Mouse (Mus musculus) stomach, postnatal 0 days (tissue): ENCODE measurements around the gene Pdcd7. TPM values are rescaled to one million over a fixed set of nuclear protein-coding genes. Genes with fewer than 3 reads are reported as not detected.
A peak's percentile ranks its signal among the peaks of the same experiment; 100 is the strongest.

Experiments
- ATAC-seq: fragments of 200-750 bp; cut with Nextera tagmentation; 2 replicates; pipeline ENCODE4 v1.8.0; 2017; ENCODE audit not compliant: low FRiP score, low TSS enrichment
- DNase-seq: peaks from one replicate; pipeline ENCODE4 v3.0.0-alpha.2; 2016; ENCODE audit warnings: low spot score
- H3K27ac ChIP-seq: fragments of 300-500 bp; sonication (generic); replicated peaks from 2 replicates; pipeline ENCODE4 v1.5.1; 2014; ENCODE audit warnings: mild to moderate bottlenecking, control low read depth
- H3K27me3 ChIP-seq: fragments of 300-500 bp; sonication (generic); 2 replicates; pipeline ENCODE4 v1.6.1; 2014; ENCODE audit warnings: low read length; ENCODE audit not compliant: control insufficient read depth, insufficient read depth
- H3K36me3 ChIP-seq: fragments of 300-500 bp; sonication (generic); 2 replicates; pipeline ENCODE4 v1.6.1; 2014; ENCODE audit warnings: low read length, mixed read lengths; ENCODE audit not compliant: control insufficient read depth, insufficient read depth
- H3K4me1 ChIP-seq: fragments of 300-500 bp; sonication (generic); replicated peaks from 2 replicates; pipeline ENCODE4 v1.6.1; 2014; ENCODE audit warnings: antibody characterized with exemption; ENCODE audit not compliant: control insufficient read depth, insufficient read depth
- H3K4me2 ChIP-seq: fragments of 300-500 bp; sonication (generic); replicated peaks from 2 replicates; pipeline ENCODE4 v1.6.1; 2014; ENCODE audit warnings: low read depth, mild to moderate bottlenecking, control low read depth, moderate library complexity
- H3K4me3 ChIP-seq: fragments of 300-500 bp; sonication (generic); 2 replicates; pipeline ENCODE4 v1.5.1; 2014; ENCODE audit warnings: low read depth, low read length, control low read depth
- H3K9ac ChIP-seq: fragments of 300-500 bp; sonication (generic); 2 replicates; pipeline ENCODE4 v1.6.1; 2014; ENCODE audit warnings: mild to moderate bottlenecking, low read length, control low read depth, mixed read lengths
- H3K9me3 ChIP-seq: fragments of 300-500 bp; sonication (generic); 2 replicates; pipeline ENCODE4 v1.6.1; 2016; ENCODE audit warnings: low read length; ENCODE audit not compliant: control insufficient read depth
- CTCF ChIP-seq: IDR thresholded peaks from 2 replicates; pipeline ENCODE4 v1.5.1; 2016; ENCODE audit warnings: antibody characterized with exemption, low read depth, mild to moderate bottlenecking, moderate library complexity
- EP300 ChIP-seq: optimal IDR thresholded peaks from 2 replicates; pipeline ENCODE3; 2016; ENCODE audit warnings: antibody characterized with exemption
- WGBS: fragments of 180-500 bp; shearing (Covaris S2); extraction: QIAGEN DNeasy Blood & Tissue Kit; methylation state at CpG from one replicate; pipeline ENCODE4 v1.1.7; 2014; 5-methylcytosine and 5-hydroxymethylcytosine counted together
- polyA plus RNA-seq: library from polyadenylated mRNA; unstranded; fragments of >200 nt; fragmentation: Nextera tagmentation; extraction: Ambion mirVana; gene quantifications from 2 replicates; pipeline ENCODE4 v1.2.1, GENCODE M21; 2015

The Pdcd7 gene
- polyA plus RNA-seq, 1 experiment from 2014 or later = 5.8 TPM

DNA sequence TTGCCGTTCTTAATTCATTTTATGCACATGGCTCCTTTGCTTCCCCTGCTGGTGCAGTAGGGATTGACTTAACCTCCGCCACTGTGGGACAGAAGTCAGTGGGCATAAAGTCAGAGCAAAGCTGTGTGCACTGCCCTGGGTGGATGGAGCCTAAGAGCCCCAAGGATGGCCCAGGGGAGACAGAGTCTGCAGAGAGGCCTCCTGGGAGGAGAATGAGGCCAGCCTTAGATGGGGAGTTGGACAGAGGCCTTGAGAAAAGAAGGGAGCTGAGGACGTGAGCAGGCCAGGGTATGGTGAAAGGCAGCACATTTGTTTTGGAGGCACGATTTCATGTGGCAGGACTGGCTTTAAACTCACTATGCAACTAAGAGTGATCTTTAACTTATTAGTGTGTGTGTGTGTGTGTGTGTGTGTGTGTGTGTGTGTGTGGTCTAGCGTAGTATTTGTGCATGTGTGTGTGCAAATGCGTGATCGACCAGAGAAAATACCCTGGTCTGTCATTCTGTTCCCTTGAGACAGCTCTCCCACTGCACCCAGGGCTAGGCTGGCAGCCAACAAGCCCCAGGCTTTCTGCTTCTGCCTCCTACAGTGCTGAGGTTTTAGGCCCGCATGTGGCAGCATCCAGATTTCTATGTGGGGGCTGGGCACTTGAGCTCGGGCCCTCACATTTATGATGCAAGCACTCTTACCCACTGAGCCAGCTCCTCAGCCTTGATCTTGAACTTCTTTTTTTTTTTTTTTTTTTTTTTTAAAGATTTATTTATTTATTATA, 29.4 kb downstream of the Pdcd7 start:
- H3K4me2 ChIP-seq = no peak overlapping the region
- WGBS = 75% methylated on average over 9 of the region's 9 CpGs
- DNase-seq (no peak), ATAC-seq (no peak)
- H3K4me1 ChIP-seq = no peaks in the 10 kb centered on the region
- no peaks in the 10 kb centered on the region for H3K27me3 ChIP-seq
- no peak overlapping the region for H3K4me3 ChIP-seq
- TF ChIP-seq CTCF (peak; percentile 25; the same call in 1 of the 2 replicates), EP300 (no peak)
- no peaks in the 10 kb centered on the region for H3K36me3 ChIP-seq
- H3K27ac ChIP-seq = no peak overlapping the region
- H3K9ac ChIP-seq = no peak overlapping the region
- H3K9me3 ChIP-seq = no peaks in the 10 kb centered on the region

GRCm38 (mm10) chr9:65381017-65381590, 35.2 kb downstream of the Pdcd7 start:
- no peak for TF ChIP-seq EP300
- TF ChIP-seq CTCF = no peak
- no peak overlapping the region for H3K4me3 ChIP-seq
- WGBS = 61% methylated on average over 4 of the region's 4 CpGs
- H3K9me3 ChIP-seq = no peaks in the 10 kb centered on the region
- no peaks in the 10 kb centered on the region for H3K27me3 ChIP-seq
- no peak overlapping the region for H3K27ac ChIP-seq
- ATAC-seq = no peak
- no peaks in the 10 kb centered on the region for H3K4me1 ChIP-seq
- no peak for DNase-seq
- H3K9ac ChIP-seq = no peak overlapping the region
- H3K4me2 ChIP-seq = no peak overlapping the region
- no peaks in the 10 kb centered on the region for H3K36me3 ChIP-seq

DNA sequence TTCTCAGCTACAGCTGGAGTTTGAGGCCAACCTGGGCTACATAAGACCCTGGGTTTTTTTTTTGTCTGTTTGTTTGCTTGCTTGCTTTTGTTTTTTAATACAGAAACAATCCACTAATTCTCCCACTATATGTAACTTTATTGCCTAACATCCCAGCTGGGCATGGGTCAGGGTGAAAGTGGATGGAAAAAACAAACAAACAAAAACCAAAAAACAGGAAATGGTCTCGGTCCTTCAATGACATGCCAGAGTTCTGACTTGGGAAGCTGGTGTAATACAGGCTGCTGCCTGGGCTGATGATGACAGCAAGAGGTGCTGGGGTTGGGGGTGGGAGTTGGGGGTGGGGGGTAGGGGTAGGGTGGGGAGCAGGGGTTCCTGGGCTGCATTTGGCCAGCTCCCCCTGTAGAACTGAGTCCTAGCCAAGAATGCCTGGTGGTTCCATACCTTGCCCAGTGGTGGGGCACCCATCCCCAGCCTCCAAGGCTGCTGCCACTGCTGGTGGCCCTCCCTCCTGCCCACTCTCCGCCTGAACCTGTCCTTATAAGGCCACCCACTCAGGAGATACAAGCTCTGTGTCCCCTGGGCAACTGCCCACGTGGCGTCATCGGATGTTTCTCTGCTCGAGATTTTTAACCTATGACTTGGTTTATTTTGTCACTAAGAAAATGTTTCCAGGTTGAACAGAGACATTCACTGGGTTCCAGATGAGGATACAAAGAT, 36.3 kb downstream of the Pdcd7 start:
- peak; percentile 71; the same call in 1 of the 2 replicates for ATAC-seq
- Histone ChIP-seq H3K27ac (peak overlapping the region; percentile 71), H3K9ac (no peak overlapping the region; the same call in 1 of the 2 replicates), H3K27me3 (no peaks in the 10 kb centered on the region), H3K9me3 (no peaks in the 10 kb centered on the region), H3K36me3 (no peaks in the 10 kb centered on the region), H3K4me1 (0 out of 2 replicates have a peak, but pooled peaks cover 3% of the 10 kb centered on the region), H3K4me2 (no peak overlapping the region), H3K4me3 (no peak overlapping the region)
- no peak for DNase-seq
- 59% methylated on average over 6 of the region's 6 CpGs for whole genome bisulfite sequencing
- no peak for TF ChIP-seq EP300
- no peak for TF ChIP-seq CTCF

GRCm38 (mm10) chr9:65382751-65383097, 36.8 kb downstream of the Pdcd7 start:
- no peak for TF ChIP-seq EP300
- TF ChIP-seq CTCF = no peak
- Histone ChIP-seq H3K9ac (peak overlapping the region; percentile 1; the same call in 1 of the 2 replicates), H3K27ac (peak overlapping the region; percentile 71), H3K4me1 (0 out of 2 replicates have a peak, but pooled peaks cover 3% of the 10 kb centered on the region), H3K36me3 (no peaks in the 10 kb centered on the region), H3K27me3 (no peaks in the 10 kb centered on the region), H3K4me3 (no peak overlapping the region), H3K9me3 (no peaks in the 10 kb centered on the region), H3K4me2 (no peak overlapping the region)
- DNase-seq (no peak), ATAC-seq (peak; percentile 24; the same call in 1 of the 2 replicates)
- 49% methylated on average over 3 of the region's 3 CpGs for WGBS

DNA sequence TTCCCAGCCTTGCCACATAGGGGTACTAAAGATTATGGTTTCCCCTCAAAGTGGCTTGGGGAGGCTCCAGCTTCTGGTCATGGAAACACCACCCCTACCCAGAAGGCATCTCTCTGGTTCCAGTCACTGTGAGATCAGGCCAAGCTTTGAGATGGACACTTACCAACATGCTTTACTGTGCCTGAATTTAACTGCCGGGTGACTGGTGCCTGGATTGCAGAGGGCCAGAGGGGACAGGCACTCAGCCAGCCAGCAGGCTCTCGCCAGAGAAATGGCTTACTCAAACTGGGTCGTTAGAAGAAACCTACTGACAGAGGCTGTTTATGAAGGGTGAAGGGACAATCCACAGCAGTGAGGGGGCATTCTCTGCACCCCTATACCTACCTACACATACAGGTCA, 38.4 kb downstream of the Pdcd7 start:
- Histone ChIP-seq H3K4me3 (no peak overlapping the region), H3K27ac (no peak overlapping the region), H3K9me3 (no peaks in the 10 kb centered on the region), H3K36me3 (no peaks in the 10 kb centered on the region), H3K4me1 (0 out of 2 replicates have a peak, but pooled peaks cover 3% of the 10 kb centered on the region), H3K4me2 (no peak overlapping the region), H3K27me3 (no peaks in the 10 kb centered on the region), H3K9ac (no peak overlapping the region)
- DNase-seq (no peak), ATAC-seq (no peak)
- no peak for TF ChIP-seq EP300
- TF ChIP-seq CTCF = no peak
- 51% methylated on average over 3 of the region's 3 CpGs for WGBS
